Mouse (Mus musculus): Measurements from ENCODE around the gene Smarcb1.

Smarcb1 gene

DNA sequence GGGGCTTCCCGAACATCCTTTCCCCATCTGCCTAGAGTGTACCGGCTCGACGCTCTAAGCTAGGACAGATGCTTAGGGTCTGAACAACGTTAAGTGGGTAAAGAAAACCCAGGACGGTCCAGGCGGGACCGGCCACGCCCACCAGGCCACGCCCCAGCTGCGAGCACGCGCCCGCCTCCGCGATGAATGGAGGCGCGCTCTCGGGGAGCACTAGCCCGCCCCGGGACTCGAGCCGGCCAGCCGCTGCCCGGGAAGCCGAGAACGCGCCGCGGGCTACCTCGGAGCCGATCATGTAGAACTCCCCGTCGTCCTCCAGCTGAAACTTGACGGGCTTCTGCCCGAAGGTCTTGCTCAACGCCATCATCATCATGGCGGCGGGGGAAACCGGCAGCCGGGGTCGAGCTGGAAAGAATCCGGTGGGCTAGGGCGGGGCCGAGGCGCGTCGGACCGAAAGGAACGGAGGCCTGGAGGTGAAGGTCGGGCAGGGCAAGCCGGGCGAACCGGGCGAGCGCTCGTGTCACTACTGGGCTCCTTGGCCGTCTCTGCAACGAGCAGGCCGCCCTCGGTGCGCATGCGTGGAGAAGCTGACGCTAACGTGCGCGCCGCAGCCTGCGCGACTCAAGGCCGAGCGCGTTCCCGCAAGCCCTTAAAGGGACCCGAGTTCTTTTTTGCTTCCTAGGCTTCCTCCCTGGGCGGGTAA, at the start of gene Smarcb1:
TSS of gene Smarcb1 (minus strand) at position 592 of the 700 bp plus-strand sequence.
- peak; percentile 97 for DNase-seq

DNA sequence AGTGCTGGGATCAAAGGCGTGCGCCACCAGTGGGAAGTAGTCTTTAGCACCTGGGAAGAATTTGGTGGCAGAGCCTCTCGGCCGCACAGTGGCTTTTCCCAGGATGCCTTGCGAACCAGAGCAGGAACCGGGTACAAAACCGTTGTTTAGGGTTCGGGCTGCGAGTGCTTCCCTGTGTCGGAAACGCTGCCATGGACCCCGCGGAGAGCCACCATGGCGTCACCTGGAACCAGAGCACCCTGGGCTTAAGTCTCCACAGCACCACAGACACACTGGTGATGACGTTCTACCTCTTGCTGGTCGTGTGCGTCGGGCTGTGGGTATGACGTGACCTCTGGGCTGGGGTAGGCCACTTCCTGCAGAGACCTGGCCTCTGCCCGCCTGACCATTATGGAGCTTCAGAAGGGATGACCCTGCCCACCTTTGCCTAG, 33.0 kb upstream of the Smarcb1 start, which contains the start of gene Gm5134:
TSS of gene Gm5134 (plus strand) at position 134 of the 431 bp plus-strand sequence.
- no peak for DNase-seq

DNA sequence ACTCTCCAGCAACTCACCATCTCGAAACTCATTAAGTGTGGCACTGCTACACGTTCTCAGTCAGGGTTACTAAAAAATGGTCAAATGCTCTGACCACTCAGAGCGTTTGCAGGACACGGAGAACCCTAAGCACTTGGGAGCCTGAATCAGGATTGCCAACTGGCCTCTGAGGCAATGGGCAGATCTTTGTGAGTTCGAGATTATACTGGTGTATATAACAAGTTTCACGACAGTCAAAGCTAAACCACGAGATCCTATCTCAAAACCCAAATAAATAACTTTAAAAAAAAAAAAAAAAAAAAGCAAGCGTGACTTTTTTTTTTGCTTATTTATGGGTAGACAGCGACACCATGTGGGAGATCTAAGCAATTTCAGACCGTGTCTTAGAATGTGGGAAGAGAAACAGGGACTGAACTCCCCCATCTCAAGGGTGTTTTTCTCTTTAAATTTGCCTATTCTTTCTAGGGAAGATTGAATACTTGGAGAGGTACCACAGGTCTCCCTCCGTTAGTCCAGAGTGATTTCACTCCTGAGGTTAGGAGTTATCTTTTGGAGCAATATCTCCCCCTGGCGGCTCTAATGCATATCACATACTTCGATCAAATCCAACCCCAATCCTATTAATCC, 30.1 kb upstream of the Smarcb1 start:
- peak; percentile 77 for DNase-seq

DNA sequence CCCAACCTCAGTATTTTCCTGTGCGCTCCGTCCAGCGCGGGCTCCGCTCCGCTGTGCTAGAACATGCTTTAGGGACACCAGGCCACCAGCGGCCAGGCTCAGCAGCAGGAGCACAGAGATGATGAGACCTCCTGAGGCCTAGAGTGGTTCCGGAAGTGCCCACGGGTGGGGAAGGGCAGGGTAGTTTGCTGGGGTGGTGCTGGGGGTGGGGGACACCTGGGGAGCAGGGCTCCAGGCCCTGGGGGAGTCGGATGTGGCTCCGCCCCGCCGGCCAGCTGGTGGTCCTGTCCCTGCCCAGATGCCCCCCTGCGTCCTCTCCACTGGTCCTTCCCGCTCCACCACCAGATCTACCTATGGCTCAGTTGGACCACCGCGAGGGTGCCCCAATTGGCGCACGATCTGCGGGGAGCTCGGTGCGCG, 29.4 kb upstream of the Smarcb1 start:
- DNase-seq, result no peak

GRCm38 (mm10) chr10:75949053-75950045, 27.9 kb upstream of the Smarcb1 start:
- no peak for DNase-seq

GRCm38 (mm10) chr10:75948079-75948478, 26.7 kb upstream of the Smarcb1 start:
- no peak for DNase-seq

- peak; percentile 87 for DNase-seq
These were observed 24.5 kb upstream of the Smarcb1 start for GRCm38 (mm10) chr10:75945896-75946295.

DNA sequence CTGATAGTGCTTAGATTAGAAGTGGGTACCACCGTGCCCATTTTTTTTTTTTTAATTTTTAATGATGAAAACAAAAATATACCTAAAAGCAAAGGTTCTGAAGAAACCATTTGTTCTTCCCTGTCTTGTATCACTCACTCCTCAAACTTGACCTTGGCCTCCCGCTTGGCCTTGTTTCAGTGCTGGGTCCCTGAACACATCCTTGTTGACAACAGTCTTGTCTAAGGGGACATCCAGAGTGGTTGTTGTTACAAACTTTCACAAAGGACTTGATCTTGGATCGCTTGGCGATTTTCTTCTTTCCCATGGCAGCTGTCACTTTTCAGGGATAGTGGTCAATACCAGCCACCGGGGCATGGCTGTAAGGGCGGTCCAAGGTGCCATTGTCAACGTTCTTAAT, 23.8 kb upstream of the Smarcb1 start:
- no peak for DNase-seq

DNA sequence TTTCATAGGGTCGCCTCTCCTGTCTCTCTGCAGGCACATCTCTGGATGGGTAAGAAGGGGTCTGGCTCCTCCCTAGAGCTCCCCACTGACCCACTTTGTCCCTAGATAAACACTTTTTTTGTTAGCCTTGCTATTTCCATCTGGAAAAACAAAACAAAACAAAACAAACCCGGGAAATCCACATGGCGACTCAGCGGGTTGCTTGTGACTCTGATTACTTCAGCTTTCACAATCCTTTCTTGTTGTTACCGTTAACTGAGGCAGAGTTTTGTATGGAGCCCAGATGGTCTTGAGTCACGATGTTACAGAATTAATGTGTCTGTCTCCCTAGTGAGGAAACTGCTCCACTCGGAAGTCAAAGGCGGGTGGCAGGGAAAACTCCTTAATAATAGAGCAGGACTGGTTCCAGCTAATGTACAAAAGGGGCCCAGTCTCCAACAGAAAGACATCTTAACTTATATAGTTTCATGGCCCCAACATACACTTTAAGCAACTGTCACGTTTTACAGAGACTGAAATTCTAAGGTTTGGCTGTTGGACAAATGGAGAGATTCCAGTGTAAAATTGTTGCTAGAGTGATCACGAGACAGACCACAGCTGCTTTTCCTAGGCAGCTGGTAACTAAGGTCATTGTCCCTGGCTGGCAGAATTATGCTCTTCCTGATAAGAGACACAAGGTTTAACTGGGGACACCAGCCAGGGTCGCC, 22.8 kb upstream of the Smarcb1 start:
- peak; percentile 60 for DNase-seq

DNA sequence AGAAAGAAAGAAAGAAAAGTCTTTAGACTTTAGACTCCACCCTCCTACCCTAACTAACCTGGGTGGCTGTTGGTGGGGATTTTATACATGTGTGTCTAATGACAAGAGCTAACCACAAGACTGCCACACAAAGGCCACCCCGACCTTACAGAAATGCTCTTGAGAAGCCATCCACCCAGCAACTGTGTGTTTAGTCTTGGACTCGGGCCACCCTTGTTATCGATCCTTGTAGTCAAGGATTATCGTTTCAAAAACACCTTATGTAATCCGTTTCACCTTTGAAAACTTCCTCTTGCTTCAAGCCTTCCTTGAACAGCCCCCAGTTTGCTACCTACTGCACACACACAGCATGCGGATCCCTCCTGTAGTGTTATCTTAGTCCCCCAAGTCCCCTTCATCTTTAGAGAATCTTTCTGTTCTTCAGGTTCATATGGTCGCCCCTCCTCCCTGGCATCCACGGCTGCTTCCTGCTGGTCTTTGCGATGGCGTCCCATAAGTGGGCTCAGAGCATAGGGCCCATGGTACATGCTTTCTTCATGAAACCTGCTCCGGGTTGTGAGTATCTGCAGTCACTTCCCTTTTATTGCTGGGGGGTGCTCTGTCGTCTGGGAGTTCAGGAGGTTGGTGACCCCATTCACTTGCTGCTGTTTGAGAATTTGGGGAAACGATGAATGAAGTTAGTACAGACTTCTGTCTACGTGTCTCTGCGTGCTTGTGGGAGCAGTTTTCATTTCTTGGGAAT, 21.5 kb upstream of the Smarcb1 start, which contains the start of gene Vpreb3:
TSS of gene Vpreb3 (plus strand) at position 322 of the 742 bp plus-strand sequence.
- DNase-seq, result peak; percentile 54

DNA sequence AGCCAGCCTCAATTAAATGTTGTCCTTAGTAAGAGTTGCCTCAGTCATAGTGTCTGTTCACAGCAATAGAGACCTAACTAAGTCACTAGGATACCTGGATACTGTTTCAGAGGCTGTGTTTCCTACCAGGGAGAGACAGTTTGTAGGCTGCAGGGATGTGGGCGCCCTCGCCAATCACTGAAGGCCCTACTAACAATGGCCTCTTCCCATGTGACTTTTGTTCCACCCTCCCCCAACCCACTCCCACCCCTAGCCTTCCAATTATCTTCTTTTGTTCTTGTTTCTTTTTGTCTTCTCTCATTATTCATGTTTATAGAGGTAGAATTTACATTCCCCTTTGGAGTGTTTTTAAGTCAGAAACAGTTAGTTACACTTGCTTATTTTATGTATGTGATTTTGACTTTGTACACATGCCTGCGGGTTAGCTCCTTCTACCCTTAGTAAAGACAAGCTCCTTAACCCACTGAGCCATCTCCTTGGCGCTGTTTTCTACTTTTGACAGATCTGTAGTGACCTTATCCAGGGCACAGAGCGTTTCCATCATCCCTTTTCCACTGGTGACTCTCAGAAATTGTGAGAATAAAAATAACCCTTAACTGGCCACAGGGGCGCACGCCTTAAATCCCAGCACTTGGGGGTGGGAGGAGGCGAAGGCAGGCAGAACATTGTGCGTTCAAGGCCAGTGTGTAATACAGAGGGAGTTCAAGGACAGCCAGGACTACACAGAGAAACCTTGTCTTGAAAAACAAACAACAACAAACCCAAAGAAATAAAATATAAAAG, 19.8 kb upstream of the Smarcb1 start:
- DNase-seq, result no peak

DNA sequence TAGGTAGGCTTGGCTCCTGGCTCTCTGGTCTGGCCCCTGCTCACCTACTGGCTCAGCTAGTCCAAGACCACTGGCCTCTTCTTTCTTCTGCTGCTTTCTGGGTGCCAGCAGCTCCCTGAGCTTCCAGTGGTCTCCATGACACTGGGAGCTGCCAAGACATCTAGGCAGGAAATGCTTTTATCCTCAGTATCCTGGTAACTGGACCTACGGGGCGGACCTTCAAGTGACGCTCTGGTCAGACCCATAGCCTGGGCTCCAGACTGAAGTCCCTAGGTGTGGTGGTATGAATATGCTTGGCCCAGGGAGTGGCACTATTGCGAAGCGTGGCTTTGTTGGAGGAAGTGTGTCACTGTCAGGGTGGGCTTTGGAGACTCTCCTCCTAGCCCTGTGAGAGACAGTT, 19.1 kb upstream of the Smarcb1 start, which contains the start of gene Gm867:
TSS of gene Gm867 (minus strand) at position 153 of the 400 bp plus-strand sequence.
- DNase-seq, result no peak

DNA sequence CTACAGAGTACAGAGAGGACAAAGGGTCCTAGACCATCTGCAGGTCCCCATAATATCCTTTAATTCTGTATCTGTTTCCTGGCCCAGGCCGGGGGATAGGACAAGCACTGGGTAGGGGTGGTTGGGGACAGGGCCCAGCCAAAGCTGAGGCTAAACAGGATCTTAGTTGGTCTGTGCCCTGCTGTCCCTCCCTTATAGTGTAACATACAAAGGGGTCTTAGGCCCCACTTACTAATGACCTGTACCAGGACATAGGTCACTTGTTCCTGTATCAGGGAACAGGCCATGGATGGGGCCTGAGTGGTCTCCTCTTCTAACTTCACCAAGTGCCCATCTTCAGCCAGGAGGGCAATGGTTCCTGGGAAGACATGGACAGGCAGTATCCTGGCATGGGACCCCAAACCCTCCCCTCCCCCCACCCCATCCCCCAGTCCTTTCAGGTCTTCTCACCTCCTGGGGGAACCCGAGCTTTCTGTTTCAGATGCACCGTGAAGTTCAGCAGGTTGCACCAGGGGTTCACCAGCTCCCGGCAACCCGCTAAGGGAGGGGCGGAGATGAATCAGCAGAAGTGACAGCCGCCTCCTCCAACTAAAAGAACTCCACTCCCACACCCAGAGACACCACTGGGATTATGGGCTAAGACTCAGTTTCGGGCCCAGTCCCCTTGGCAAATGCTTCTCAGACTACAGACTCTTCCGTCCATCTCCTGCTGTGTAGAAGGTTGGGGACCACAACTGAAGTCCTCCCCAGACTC, 18.2 kb upstream of the Smarcb1 start:
- no peak for DNase-seq

DNA sequence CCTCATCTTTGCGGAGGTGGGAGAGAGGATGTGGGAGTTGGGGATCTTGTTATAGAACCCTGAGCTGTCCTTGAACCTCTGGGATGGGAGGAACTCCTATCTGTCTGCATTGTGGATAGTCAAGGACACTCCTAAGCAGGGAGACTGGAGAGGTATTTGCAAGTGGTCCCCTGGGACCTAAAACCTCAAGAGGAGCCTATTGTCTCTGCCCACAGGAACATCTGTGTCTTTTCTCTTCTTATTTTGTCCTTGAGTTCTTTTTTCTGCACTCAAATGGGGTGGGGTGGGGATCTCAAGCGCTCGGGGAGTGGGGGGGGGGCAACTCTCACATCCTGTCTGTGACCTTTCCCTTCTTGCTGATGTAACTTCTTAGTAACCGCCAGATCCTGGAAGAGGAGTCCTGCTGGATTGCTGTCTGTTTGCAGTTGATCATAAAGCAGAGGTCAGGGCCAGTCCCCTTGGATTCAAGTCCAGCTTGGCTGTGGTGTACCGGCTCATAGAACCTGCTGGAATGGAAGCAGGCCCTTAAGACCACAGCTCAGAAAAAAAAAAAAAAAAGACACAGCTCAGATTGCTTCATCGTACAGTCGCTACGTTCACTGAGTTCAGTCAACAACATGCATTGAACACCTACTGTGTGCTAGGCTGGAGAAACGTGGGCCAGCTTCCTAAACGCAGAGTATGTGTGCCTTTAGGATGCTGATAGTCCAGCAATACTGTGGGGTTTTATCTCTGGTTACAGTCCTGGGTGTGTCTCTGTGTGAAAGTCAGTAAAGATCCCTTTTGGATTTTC, 16.6 kb upstream of the Smarcb1 start:
- DNase-seq, result no peak

DNA sequence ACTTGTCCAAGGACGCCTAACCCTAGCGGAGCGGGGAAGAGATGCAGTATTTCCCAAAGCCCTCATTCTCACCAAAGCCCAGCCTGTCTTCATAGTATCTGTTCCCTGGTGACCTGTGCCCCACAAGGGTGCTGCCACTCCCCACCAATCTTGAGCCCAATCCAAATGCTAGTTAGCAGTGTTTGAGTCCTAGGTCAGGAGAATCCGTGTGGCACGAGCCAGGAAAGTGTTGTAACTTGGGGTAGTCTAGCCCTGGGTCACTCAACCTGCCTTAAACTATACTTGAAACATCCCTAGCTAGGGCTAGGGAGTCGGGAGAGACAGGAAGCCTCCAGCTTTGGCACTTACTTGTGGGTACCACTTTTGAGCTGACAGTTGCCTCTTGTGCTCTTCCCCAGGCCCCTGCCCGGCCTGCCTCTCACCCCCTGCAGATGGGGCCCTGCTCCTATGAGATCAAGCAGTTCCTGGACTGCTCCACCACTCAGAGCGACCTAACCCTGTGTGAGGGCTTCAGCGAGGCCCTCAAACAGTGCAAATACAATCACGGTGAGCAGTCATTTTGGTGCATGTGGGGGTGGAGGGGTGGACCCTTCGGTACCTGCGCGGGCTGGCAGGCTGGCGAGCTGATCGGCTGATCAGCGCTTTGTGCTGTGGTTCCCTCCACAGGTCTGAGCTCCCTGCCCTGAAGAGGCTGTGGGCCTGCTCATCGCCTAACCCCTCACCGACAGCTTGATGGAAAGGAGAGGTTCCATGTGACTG, 15.7 kb upstream of the Smarcb1 start:
- no peak for DNase-seq

DNA sequence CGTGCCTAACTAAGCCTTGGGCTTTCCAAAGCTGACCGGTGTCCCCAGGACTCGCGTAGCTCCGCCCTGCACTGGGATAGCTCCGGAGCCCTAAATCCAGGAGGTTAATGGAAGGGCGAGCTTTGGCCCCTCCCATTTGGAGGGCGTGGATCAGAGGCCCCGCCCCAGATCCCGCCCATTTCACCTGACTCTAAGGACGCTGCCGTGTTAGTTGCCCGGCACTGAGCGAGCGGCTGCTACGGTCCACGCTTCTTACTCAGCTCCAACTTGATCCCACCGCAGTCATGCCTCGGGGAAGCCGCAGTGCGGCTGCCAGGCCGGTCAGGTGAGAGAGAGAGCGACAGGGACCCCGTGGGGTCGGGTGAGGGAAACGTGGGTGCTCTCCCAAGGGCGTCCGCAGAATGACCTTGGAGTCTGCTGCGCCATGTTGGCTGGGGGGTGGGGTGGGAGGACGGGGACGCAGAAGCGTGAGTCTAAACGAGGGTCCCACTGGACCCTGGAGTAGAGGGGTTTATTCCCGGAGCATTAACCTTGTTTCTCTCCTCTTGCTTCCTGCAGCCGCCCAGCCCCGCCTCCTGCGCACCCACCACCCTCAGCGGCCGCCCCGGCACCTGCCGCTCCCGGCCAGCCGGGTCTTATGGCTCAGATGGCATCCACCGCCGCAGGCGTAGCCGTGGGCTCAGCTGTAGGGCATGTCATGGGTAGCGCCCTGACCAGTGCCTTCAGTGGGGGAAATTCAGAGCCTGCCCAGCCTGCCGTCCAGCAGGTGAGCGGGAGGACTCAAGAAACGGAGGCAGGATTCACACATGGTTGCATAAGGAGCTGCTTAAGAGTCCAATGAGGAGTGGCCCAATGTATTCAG, 14.5 kb upstream of the Smarcb1 start, which contains the start of gene Mmp11:
TSS of gene Mmp11 (minus strand) at position 817 of the 862 bp plus-strand sequence.
- peak; percentile 82 for DNase-seq

- no peak for DNase-seq
These were observed 13.6 kb upstream of the Smarcb1 start for GRCm38 (mm10) chr10:75934991-75935390.
